Mouse (Mus musculus) heart, adult 8-10 months (tissue): ENCODE measurements at regions not wholly inside any gene's neighbourhood (a gene's known extent, or its start where the extent isn't known, plus 50 kb on each side); places are given as distances from the start of the nearest gene placed in this dataset.

Experiments used
- DNase-seq: peaks from one replicate; pipeline ENCODE4 v3.0.0; 2022; ENCODE audit warnings: low spot score

DNA sequence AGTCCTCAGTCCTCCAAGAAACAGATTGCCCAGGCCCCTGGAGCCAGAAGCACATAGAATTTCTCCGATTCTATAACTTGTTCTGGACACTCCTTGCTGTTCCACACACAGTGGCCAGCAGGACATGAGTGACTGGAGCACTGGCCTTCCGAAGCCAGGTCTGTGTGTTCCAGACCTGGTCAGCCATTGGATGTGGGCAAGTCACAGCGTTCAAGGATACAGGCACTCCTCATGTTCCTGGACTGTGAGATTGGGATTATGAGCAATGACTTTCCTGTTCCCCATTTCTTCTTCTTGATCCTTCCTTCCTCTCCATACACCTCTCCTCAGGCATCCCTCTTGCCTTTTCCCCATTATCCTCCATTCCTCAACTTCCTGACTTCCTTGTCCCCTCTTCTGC is 281.8 kb upstream of the Gjb5 start:
- DNase-seq: no peak

DNA sequence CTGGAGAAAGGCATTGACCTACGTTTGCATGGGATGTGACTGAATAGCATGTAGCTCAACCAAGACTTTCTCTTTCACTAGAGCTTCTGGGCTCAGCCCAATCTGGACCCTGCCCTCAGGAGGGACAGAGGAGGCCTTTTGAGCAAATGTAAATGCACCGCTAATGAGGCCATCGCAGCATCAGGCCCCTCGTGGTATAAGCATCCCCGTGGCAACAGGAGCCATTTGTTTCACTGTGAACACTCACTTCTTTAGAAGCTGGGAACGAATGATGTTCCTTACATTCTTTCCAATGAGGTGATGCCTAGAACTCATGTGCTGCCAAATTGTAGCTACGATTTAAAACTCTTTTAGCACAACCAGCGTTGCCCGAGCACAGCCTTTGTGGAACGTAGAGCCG is 279.0 kb upstream of the Gjb5 start:
- no peak for DNase-seq

DNA sequence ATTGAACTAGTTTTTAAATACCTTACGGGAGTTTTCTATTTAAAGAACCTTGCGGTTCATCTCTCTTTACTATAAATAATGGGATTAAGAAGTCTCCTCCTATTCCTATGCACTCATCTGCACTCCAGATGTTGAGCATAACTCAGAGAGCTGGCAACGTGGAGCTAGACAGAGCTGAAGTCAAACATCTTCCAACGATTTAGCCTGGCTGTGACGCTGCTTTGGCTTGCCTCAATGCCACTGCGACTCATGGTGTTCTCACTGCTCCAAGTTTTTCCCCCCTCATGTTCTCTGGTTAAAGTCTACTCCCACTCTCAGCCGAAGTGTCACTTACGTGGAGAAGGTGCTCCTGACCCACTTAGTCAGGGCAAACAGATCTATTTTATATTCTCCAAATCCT is 277.3 kb upstream of the Gjb5 start:
- no peak for DNase-seq

DNA sequence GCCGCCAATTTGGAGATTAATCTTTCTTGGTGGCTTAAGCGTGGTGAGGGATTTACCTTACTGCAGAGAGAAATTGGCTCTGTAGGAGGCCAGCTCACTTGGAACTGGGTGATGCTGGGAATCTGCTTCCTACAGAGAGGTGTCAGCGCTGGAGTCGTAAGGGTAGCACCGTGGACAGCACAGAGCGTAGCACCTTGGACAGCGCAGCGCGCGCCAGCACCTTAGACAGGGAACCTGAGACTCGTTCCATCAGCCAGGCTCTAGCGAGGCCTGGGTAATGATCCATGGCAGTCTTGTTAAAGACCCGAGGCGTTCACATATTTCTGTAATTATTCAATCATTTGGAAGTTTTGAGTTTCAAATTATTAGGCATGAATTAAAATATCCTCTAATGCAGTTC is 261.9 kb upstream of the Gjb5 start:
- no peak for DNase-seq

DNA sequence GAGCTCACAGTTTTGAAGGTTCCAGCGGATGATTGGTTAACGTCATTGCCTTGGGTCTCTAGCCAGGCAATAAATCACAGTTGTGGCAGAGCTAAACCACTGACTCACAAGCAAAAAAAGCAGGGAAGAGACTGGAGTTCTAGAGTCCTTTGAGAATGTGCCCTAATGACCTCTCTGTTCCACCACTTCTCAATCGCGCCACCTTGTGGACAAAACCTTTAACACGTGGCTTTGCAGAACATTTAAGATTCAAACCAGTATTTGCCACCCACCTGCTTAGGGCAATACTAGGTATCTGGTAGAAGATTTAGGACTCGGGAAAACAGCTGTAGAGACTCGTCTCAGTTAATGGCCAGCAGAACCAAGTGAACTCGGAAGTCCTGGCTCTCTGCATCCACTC is 254.8 kb upstream of the Gjb5 start:
- DNase-seq: peak; percentile 4

DNA sequence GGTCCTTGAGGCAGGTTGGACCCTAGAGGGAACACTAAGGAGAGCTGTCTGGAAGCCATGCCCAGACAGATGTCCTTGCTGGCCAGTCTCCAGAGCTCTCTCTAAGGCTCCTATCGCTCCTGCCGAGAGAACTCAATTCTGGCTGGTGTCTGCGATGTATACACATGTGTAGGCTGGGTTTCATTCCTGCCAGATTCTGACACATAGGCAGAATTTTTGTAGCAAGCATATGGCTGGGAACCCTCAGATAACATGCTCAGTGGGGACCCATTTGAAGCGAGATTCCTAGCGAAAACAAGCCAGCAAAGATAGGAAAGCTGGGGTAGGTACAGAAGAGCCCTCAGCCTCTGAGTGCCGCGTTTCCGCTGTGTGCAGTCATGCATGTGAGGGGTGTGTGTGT is 242.9 kb upstream of the Gjb5 start:
- DNase-seq: no peak

DNA sequence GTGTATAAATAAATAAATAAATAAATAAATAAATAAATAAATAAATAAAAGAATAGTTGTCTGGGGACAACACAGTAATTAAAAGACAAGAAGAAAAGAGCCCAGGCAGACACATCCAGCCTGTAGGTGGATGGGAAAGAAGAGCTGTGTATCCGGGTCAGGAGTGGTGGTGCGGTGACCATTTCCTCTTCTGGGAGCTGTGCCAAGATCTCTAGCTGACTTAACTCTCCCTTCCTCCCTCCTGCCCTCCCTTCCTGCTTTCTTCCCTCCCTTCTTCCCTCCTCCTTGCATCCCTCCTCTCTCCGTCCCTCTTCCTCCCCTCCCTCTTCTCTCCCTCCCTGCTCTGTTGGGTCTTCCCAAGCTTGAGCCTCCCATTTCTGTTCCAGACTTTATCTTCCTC is 240.6 kb upstream of the Gjb5 start:
- no peak for DNase-seq

DNA sequence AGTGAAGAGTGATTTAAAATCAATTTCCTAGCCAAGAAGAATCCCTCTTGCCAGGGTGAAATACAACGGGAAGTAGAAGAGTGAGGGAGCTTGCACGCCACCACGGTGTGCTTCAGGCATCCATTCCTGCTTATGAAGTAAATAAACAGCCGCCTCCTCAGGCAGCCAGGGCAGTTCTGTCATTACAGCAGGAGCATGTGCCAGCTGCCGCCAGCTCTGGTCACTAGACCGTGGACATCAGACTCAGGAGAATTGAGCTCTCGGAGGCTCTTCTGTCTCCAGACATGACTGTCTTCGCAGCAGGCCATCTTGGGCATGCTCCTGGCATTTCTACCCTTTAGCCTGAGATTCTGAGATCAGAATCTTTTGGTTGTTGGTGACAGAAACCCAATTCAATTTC is 236.1 kb upstream of the Gjb5 start:
- no peak for DNase-seq

DNA sequence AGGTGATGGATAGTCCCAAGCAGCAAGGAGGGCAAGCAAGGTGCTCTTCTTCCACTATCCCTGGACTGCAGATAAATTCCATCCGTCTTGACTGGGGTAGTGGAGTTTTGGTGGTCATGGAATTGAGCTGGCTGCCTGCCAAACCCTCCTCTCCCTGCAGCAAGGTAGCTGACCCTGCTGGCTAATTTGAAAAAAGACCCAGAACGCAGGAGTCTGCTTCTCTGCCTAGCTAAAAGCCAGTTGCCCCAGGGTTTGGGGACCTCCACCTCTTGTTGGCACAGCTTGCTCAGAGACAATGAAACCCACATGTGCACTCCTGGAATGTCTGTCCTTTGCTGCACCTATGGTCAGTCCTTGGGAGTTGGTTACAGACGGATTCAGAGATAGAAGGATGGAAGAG is 233.6 kb upstream of the Gjb5 start:
- no peak for DNase-seq

DNA sequence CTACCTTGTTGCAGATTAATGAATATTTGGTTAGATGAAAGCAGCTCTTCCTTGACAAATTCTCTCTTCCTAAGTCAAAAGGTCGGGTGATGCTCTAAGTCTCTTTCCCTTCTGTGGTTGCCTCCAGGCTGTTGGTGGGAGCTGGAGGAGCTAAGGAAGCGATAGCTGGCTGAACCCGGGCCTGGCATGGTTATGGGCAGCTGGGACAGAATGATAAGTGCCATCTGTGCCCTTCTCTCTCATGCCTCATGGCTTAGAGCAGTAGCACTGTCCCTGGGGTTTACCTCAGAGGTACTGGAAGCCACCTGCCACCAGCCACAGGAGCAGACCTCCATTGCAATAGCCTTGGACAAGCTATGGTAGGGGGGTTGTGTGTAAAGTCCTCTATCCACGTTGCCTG is 228.8 kb upstream of the Gjb5 start:
- DNase-seq: no peak

DNA sequence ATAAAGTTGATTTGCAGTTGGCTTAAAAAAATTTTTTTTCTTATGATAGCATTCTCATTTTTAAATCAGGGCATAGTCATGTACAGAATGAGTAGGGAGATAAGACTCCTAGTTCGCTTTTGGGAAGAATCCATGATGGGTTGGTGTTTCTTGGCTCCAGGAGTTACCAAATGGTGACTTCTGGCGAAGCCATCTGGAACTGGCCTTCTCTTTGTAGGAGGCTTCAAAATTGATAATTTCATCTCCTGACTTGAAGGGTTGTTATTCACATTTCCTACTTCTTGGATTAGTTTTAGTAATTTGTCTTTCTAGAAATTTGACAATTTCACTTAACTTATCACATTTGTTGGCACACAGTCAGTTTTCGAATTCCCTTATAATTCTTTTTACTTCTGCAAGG is 218.5 kb upstream of the Gjb5 start:
- no peak for DNase-seq

DNA sequence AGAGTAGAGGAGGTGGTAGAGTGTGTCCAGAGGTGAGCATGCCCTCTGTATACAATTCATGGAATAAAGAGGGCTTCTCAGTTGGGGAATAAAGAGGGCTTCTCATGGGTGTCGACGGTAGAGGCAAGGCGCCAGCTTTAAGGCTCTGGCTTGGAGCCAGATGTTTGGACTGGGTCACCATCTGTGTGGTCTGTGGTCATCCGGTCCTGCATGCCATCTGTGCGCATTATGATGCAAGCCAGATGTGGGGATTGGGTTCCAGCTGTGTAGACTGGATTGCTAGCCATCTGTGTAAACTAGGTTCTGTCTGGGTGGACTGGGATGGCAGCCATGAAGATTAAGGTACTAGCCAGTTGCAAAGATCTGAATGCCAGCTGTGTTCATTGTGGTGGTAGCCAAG is 204.6 kb upstream of the Gjb5 start:
- no peak for DNase-seq

DNA sequence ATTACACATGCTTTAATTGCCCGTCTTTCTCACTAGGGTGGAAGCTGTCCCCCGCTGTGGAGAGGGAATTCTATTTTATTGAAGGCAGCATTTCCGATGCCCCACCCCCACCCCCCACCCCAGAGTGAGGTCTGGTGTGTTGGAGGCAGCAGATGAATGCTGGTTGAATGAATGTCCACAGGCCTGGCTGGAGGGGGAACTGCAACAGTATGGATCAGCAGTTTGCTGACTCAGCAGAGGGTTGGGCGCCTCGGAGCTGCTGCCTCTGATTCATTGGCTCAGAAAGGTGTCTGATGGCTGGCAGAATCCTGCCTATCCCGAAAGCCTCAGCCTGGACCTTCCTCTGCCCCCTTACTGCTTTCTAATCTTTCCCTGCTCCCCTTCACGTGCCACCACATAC is 200.6 kb upstream of the Gjb5 start:
- no peak for DNase-seq

DNA sequence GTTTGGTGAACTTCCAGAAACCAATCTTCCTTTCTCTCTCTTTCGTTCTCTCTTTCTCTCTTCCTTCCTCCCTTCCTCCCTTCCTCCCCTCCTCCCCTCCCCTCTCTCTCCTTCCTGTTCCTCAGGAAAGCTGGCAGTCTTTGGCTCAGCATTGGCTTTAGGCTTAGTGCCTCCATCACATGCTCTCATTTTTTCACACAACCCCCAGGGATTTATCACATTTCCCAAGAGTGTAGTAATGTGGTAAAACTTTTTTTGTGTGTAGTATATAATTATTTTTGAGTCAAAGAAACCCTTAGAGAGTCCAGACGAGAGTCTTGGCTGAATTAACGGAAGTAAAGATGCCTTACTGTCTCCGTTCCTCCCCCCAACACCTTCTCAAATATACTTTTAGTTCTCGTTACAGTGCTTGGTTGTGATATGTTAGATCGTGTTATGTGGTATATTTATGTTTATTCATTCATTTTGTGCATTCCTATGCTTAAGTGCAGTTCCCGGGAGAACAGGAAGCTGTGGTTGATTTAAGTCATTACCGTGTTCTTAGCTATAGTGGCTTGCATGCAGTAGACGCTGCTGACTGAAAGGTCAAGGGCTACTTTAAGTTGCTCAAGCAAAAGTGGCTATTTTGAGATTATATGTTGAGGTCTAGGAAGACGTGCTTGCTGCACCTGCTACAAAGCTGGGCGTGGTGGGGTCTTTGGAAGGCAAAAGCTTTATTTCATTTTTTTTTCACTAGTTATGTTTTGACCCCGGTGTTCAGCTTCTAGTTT is 194.7 kb upstream of the Gjb5 start:
- DNase-seq: no peak

DNA sequence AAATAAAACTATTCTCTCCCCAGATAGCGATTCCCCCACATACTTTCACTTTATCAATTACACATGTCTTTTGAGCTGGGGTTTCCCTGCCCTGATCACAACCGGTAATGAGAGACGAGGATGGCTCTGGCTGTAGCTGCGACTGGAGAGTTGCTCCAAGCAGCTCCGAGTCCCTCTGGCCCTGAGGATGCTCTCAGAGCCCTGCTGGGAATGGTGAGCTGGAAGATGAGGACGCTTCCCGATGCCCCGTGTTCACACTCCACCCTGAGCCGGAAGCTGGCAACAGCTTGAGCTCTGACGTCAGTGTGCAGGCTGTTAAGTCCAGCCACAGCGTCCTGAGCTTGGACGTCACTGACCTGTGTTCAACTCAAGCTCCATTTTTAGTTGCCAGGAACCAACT is 191.6 kb upstream of the Gjb5 start:
- DNase-seq: no peak

DNA sequence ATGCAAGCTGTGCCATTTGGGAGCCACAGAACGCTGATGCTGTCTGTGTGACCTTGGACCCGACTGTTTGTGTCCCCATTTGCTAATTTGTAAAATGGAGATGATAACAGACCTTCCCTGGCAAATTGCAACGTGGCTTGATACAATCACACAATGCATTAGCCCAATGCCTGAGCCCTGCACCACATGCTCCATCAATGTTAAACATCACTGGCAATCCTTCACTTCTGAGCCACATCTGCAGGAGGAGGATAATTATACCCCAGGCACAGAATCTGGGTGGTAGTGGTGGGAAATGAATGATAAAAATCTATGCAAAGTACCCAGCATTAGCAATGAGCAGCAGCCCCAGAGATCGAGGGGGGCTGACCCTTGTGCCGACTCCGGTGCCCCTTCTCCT is 191.0 kb upstream of the Gjb5 start:
- no peak for DNase-seq

DNA sequence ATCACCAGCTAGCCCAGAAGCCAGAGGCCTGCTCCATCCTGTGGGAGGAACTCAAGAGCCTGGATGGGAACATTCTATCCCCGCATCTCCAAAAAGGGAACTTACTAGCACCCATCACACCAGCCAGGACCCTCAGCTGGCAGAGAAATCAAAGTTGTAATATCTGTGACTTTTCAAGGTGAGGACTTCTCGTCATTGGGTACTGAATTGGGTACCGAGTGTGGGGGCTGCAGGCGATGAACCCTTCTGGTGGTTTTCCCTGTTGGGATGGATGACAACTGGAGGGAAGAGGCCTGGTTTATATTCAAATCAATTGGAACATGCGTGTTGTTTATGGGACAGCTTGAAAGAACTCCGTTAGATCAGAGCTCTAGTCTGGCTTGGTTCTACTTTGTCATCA is 187.1 kb upstream of the Gjb5 start:
- DNase-seq: no peak

DNA sequence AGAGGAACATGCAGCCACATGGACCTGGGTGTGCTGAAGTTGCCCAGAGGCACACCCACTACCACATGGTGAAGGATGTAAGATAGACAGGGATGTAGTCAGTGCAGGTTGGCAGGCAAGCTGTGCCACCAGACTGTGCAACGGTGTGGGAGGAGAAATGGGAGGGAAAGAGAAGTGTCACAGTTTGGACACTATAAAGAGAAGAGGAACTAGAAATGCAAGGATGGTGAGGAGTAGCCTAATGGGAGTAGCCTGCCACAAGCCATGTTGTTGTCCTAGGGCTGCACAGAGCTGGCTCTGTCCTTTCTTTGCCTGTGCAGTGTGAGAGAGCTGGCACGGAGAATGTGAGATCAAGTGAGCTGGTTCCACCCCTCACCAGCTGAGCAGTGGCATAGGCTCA is 185.3 kb upstream of the Gjb5 start:
- no peak for DNase-seq

DNA sequence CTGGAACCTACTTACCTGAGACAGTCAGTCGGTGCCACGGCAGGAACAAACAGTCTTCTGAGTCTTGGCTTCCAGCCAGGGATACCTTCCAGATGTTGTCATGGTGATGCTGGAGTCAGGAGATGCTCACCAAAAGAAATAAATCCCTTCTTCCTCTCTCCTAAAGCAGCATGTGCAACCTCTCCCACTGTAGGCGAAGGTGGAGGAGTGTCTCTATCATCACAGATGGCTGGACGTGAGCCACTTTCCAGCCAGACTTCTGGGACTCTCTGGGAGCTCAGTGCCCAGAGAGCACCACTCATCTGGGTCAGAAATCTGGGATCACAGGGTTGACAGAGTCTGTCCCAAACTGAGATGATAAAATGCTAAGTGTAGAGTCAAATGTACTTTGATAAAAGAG is 184.8 kb upstream of the Gjb5 start:
- DNase-seq: no peak

DNA sequence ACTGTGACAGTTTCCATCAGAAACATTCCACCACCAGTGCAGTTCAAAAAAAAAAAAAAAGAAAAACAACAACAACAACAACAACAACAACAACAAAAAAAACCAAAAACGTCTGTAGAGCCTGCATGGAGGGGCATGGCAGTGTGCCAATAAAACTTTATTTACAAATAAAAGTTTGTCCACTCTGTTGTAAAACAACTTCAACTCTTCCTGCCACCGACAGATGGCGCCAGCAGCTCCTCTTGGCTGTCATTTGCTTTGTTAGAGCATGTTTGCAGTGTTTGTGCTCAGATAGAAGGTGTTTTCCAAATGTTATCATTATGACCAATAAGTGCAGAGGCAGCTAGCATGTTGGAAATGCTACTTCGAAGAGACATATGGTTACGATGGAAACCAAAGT is 179.0 kb upstream of the Gjb5 start:
- DNase-seq: no peak

DNA sequence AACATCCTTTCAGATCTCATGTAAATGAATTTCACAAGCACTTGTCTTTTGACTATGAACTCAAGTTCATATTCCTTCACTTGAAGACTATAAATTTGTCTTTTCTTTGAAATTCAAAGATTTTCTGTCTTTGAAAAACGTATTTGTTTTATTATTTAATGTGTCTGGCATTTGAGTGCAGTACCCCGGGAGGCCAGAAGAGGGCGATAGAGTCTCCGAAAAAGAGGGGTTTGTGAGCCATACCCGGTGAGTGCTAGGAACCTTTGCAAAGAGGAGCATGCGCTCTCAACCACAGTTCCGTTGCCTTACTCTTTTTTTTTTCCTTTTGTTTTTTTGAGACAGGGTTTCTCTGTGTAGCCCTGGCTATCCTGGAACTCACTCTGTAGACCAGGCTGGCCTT is 177.6 kb upstream of the Gjb5 start:
- no peak for DNase-seq

DNA sequence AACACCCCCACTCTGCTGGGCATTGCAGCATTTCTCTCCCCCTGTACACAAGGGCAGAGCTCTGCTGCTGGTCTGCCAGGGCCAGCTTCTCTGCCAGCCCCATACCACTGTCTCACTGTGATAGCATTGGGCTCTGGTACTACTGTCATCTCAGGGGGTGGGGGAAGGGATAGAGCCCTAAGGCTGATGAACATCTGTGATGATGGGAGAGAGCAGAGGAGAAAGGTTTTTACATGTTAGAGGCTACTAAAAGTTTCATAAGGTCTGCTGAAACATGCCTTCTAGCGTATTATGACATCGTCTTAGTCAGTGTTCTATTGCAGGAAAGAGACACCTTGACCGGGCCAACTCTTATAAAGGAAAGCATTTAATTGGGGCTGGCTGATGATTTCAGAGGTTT is 176.4 kb upstream of the Gjb5 start:
- no peak for DNase-seq

DNA sequence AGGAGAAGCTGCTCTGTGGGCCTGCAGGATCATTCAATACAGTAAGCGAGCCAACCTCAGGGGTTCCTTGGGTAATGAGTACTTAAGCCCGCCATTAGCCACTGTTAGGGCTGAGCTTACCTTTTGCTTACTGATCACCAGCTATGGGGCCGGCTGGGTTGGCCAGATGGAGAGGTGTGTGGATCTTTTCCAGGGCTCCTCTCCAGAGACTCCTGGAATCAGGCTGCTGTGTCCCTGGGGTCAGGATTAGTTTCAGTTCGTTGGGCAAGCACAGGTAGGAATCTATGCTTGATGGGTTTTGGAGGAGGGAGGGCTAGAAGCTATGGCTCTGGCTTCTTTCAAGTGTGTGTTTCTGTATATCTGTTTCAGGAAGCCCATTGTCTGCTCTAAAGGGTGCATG is 175.7 kb upstream of the Gjb5 start:
- DNase-seq: no peak

DNA sequence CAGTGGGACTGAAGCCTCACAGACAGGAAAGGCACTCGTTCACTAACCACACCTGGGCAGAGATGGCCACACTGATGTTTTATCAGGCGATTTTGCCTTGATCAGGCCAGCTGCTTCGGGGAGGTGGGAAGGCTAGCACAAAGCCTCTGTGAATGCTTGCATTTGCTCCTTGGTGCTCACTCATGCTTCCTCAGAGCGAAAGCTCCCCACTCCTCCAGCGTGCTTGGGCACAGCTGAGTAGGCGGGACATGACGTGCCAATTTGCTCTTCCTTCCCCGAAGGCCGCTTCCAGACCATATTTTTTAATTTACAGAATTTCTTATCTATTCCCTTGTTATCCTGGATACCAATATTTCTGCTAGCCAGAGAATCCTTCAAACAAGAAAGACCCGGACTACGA is 172.8 kb upstream of the Gjb5 start:
- no peak for DNase-seq

DNA sequence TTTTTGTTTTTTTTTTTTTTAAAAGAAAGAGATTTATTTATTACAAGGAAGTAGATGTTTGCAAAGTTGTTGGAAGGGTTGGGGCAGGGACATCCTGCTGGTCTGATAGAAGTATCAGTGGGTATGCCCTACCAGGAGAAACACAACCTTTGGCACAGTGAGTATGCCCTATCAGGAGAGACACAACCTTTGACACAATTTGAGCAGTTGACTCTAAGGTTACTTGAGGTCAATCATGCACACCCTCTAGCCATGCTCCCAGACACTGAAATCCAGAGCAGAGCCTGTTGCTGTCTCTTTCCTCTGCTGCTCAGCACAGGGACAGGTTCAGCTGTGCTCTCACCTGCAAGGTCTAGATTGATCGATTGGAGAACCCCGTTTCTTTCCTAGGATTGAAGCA is 164.2 kb upstream of the Gjb5 start:
- DNase-seq: no peak
